Mouse (Mus musculus) spleen, adult 12 weeks (tissue): Measurements from ENCODE around the gene Mfsd6l.

ENCODE experiments used
- DNase-seq: peaks from one replicate; pipeline ENCODE4 v3.0.0; 2022; ENCODE audit warnings: low spot score

Gene Mfsd6l

GRCm38 (mm10) chr11:68555918-68556584 lies at the start of gene Mfsd6l:
Gene Mfsd6l (plus strand): TSS chr11:68556186.
- DNase-seq = no peak

GRCm38 (mm10) chr11:68507246-68507645 lies 48.7 kb upstream of the Mfsd6l start:
- DNase-seq = no peak

- no peak for DNase-seq
Measured at GRCm38 (mm10) chr11:68508619-68509018, 47.4 kb upstream of the Mfsd6l start.

GRCm38 (mm10) chr11:68509194-68509593 lies 46.8 kb upstream of the Mfsd6l start:
- no peak for DNase-seq

GRCm38 (mm10) chr11:68513969-68514368 lies 42.0 kb upstream of the Mfsd6l start:
- no peak for DNase-seq

- no peak for DNase-seq
Measured at GRCm38 (mm10) chr11:68519362-68519761, 36.6 kb upstream of the Mfsd6l start.

GRCm38 (mm10) chr11:68519815-68520214 lies 36.2 kb upstream of the Mfsd6l start:
- no peak for DNase-seq

- DNase-seq = no peak
Measured at GRCm38 (mm10) chr11:68520439-68520838, 35.5 kb upstream of the Mfsd6l start.

- DNase-seq = no peak
Measured at GRCm38 (mm10) chr11:68521352-68521751, 34.6 kb upstream of the Mfsd6l start.

GRCm38 (mm10) chr11:68526441-68526840 lies 29.5 kb upstream of the Mfsd6l start:
- no peak for DNase-seq

GRCm38 (mm10) chr11:68531066-68531806 lies 24.8 kb upstream of the Mfsd6l start:
- DNase-seq = no peak

- no peak for DNase-seq
Measured at GRCm38 (mm10) chr11:68531941-68532535, 23.9 kb upstream of the Mfsd6l start.

GRCm38 (mm10) chr11:68532773-68533172 lies 23.2 kb upstream of the Mfsd6l start:
- no peak for DNase-seq

GRCm38 (mm10) chr11:68533971-68534475 lies 22.0 kb upstream of the Mfsd6l start:
- DNase-seq = no peak

- no peak for DNase-seq
Measured at GRCm38 (mm10) chr11:68536026-68536425, 20.0 kb upstream of the Mfsd6l start.

GRCm38 (mm10) chr11:68536465-68536864 lies 19.5 kb upstream of the Mfsd6l start:
- DNase-seq = no peak

- no peak for DNase-seq
Measured at GRCm38 (mm10) chr11:68539621-68540020, 16.4 kb upstream of the Mfsd6l start.

GRCm38 (mm10) chr11:68544554-68544953 lies 11.4 kb upstream of the Mfsd6l start:
- no peak for DNase-seq

- DNase-seq = no peak
Measured at GRCm38 (mm10) chr11:68545172-68545571, 10.8 kb upstream of the Mfsd6l start.

- no peak for DNase-seq
Measured at GRCm38 (mm10) chr11:68545682-68546222, 10.2 kb upstream of the Mfsd6l start.

GRCm38 (mm10) chr11:68547484-68547883 lies 8.5 kb upstream of the Mfsd6l start:
- no peak for DNase-seq

GRCm38 (mm10) chr11:68549597-68549996 lies 6.4 kb upstream of the Mfsd6l start:
- DNase-seq = no peak

- no peak for DNase-seq
Measured at GRCm38 (mm10) chr11:68550358-68550757, 5.6 kb upstream of the Mfsd6l start.
